Mouse (Mus musculus): ENCODE measurements around the gene Acat2.

DNA sequence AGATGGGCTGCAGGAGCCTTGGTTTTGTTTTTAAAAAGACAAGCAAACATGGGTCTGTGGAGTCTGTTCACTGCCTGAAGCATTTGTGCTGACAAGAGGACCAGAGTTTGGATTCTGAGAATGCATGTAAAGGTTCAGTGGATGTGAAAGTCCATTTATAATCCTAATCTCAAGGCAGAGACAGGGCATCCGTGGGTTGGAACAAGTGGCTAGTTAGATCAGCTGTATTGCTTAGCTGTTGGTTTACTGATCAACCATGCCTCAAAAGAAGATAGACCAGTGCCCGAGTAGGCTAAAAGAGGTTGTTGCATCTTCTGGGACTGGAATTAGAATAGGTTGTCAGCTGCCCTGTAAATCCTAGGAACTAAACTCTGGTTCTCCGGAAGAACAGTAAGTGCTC, 2.9 kb upstream of the Acat2 start:
- TF ChIP-seq CTCF (IDR thresholded peaks at IDR 0.05; ENCODE audit: borderline replicate concordance, extremely low read depth, insufficient read depth, insufficient read length) (no peak), POLR2A (IDR thresholded peaks at IDR 0.05; ENCODE audit: borderline replicate concordance, extremely low read depth, insufficient read depth, insufficient read length, poor library complexity, severe bottlenecking) (no peak)
